Mouse (Mus musculus) stomach, postnatal 0 days (tissue): ENCODE measurements around the gene Ap1s3.

Experiments used
- CTCF ChIP-seq: IDR thresholded peaks from 2 replicates; pipeline ENCODE4 v1.5.1; 2016; ENCODE audit warnings: antibody characterized with exemption, low read depth, mild to moderate bottlenecking, moderate library complexity
- EP300 ChIP-seq: optimal IDR thresholded peaks from 2 replicates; pipeline ENCODE3; 2016; ENCODE audit warnings: antibody characterized with exemption

GRCm38 (mm10) chr1:79642680-79643079 lies 29.1 kb downstream of the Ap1s3 start:
- TF ChIP-seq CTCF (no peak), EP300 (no peak)
